Mouse (Mus musculus): ENCODE data around the gene H60b.
"Not testable (repeated sequence)": the region's sequence is repeated elsewhere in the genome, so short reads cannot be mapped to it uniquely, and the experiment has no call there.

Gene H60b

GRCm38 (mm10) chr10:22165328-22166003, 7.1 kb downstream of the H60b start:
- not testable (repeated sequence) for DNase-seq (ENCODE audit: low read depth, low spot score)

DNA sequence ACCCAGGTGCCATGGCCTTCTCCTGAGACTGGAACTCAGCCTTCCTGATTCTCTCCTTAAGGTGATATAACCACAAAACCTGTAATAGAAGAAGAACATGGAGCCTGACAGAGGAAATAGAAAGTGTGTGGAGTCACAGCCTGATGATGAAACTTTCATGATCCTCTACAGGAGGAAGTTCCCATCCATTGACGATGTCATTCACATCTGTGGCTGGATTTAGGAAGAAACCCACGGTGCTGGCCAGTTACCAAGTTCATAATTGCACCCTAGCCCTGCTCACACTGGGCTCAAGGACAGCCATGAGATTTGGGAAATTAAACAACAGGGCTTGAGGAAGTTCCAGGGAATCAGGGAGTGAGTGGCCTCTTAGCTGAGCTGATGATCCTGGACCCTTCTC, 7.6 kb downstream of the H60b start:
- DNase-seq (ENCODE audit: low read depth, low spot score), result not testable (repeated sequence)

GRCm38 (mm10) chr10:22167061-22167460, 8.7 kb downstream of the H60b start:
- DNase-seq (ENCODE audit: low read depth, low spot score), result not testable (repeated sequence)

DNA sequence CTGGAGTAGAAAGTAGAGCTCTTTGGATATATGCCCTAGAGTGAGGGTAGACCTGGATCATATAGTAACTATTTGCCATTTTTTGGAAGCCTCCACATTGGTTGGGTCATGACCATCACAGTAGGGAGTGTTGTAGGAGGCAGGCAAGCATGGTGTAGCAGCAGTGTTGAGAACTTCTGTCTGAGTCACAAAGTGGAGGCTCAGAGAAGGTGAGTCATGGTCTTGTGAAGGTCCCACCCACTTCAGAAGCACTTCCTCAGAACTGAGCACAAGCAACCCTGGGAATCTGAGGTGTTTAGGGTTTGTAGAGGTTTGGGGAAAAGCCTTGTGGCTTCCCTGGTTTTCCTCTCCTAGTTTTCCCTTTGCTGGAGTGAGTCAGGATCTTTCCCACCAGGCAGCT, 10.7 kb downstream of the H60b start:
- not testable (repeated sequence) for DNase-seq (ENCODE audit: low read depth, low spot score)

GRCm38 (mm10) chr10:22172431-22173334, 14.3 kb downstream of the H60b start:
- not testable (repeated sequence) for DNase-seq (ENCODE audit: low read depth, low spot score)

DNA sequence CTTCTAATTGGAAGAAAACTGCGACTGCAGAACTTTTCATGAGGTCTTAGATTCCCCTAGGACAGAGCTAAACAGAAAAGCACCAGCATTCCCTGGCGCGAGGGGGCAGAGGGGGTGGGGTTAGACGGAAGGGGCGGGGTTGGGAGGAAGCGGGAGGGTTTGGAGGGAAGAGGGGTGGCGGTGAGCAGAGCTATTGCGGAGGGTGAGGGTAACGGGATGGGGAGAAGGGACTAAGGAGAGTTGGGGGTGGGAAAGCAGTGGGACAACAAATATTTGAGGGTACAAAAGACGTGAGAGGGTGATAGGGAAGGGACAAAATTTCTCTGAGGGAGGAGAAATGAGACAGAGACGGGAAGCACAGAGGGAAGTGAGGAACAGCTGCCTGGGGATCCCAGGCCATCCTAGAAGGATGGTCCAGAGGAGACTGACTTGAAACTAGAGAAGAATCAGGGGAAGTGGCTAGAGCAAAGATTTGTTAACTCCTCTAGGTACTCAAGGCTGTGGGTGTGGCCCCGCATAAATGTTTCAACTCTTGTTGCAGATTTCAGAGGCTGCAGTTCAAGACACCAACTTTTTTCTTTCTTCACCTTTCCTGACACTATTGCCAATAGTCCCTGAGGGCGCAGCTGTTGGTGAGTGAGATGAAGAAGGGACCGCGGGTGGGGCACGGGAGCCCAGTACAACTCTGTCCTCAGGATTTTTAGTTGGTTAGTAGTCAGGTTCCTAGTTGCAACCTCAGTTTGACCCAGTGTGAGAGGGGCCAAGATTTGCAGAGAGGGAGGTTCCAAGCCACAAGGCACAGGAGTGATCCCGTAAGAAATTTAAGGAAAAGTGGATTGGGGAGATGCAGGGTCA, 15.2 kb downstream of the H60b start:
- DNase-seq (ENCODE audit: low read depth, low spot score), result not testable (repeated sequence)

- not testable (repeated sequence) for DNase-seq (ENCODE audit: low read depth, low spot score)
Measured at GRCm38 (mm10) chr10:22174190-22174487, 15.8 kb downstream of the H60b start.

- not testable (repeated sequence) for DNase-seq (ENCODE audit: low read depth, low spot score)
Measured at GRCm38 (mm10) chr10:22176515-22176914, 18.1 kb downstream of the H60b start.

DNA sequence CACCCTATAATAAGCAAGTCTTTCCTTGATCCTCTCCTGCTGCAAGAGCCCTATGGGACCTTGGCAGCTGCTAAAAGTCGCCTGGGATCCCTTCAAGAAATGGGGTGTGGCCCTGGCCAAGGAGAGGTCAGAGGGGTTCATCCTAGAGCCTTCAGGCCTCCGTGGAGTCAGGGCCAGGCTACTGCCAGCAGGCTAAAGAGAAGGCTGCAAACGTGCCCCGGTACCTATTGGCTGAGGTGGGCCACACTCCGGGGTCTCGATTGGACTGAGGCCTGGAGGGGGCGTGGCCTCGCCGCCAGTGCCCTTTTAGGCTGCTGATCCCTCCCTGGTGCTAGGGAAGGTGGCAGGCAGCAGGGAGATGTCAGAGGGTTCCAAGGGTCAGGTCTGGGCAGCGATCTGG, 32.6 kb downstream of the H60b start:
- DNase-seq (ENCODE audit: low read depth, low spot score), result not testable (repeated sequence)

DNA sequence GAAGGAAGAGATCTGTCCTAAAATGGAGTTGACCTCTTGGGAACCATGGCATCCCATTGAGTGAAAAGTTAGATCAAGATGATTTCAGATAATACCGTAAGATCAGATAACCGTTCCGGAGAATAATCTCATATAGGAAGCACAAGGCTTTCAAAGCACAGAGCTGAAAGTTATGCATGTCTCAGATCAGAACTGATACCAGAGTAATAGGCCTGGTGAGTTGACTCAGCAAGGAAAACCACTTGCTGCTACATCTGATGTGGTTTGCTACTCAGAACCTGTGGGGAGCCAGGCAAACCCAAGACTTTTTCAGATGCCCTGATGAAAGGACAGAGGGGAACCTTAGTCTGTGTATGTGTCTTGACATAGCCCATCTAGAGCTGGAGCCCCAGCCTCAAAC, 43.0 kb downstream of the H60b start:
- DNase-seq (ENCODE audit: low read depth, low spot score), result not testable (repeated sequence)

DNA sequence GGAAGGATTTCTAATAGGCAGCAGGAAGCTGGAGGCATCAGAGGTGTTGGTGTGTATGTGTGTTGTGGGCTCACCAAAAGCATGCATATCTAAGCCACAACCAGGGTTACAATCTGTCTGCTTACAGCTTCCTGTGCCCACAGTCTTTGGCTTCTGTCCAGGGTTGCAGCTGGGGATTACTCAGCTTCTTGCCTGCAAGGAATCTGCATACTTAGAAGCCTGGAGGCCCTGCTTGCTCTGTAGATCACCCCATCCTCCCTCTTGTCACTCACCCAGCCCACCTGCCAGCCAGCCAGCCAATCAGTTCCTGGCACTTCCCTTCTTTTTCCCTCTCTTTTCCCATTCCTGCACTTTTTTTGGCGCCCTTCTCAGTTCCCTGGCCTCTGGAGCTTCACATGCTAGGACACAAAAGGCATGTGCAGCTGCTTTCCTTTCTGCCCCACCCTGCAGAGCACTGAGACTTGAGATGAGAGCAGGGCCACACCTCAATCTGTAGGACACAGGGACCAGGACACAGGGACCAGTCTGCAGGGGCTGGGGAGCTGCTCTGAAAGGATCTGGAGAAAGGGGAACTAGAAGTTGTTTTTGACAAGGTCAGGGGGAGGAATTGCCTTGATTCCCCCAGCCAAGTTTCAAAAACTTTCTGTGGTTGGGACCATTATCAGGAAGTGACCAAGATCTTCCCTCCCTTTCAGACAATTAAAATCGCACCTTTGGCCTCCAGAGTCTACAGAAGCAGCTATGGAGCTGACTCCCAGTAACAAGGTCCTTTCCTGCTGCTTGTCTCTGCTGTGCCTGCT, 44.6 kb downstream of the H60b start:
- DNase-seq (ENCODE audit: low read depth, low spot score), result not testable (repeated sequence)

DNA sequence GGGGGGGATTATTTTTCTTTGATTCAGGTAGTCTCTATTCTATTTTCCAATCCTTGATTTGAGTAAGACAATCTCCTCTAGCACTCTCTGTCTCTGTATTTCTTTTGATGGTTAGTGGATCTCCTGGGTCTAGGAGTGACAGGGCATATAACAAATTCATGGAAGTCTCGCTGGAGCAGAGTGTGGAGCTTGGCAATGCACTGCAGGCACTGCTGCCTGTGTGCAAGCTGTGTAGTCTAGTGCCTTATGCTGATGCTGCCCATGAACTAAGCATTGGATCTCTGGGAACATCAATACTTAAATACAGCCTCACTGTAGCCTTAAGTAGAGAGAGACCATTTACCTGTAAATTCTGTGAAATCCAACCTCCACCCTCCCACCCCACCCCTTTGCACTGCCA, 48.1 kb downstream of the H60b start:
- not testable (repeated sequence) for DNase-seq (ENCODE audit: low read depth, low spot score)

- not testable (repeated sequence) for DNase-seq (ENCODE audit: low read depth, low spot score)
Measured at GRCm38 (mm10) chr10:22212012-22212696, 53.8 kb downstream of the H60b start.

- DNase-seq (ENCODE audit: low read depth, low spot score), result not testable (repeated sequence)
Measured at GRCm38 (mm10) chr10:22223474-22224349, 65.3 kb downstream of the H60b start.

- DNase-seq (ENCODE audit: low read depth, low spot score), result no peak
Measured at GRCm38 (mm10) chr10:22265060-22265459, 106.7 kb downstream of the H60b start.

DNA sequence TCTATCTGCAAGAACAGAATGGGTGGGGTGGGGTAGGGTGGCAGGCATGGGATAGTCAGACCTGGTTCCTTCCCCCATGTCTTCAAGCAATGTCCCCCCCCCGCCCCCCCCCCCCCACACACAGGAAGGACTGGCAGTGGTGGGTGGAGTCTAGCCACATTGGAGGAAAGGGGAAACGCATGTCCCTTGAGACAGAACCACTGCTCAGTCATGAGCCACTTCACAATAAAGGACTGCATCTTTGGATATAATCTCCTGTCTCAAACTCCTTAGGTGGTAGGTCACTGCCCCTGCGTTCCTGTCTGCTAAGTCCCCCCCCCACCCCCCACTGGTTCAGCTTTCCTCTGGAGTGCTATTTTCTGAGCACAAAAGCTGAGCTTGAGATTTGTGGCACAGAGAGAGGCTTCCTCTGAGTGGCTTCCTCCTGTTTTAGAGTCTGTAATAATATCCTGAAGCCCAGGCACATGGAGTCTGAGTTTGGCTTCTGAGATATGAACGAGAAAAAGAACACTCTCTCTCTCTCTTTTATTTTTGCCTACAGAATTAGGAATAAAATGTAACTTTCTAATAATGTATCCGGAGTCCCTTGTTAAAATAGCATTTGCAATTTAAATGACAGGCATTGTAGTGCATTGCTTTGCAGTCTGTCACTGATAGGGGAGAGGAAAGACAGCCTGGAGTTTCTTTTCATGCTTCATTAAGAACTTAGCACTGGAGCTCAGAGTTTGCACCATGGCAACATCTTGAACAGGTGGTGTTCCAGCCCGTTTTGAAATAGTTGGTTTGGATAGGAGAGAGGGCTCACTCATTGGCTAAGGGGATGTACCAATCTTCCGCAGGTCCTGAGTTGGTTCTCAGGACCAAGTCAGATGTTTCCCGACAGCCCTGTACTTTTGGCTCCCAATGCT, 112.7 kb downstream of the H60b start:
- DNase-seq (ENCODE audit: low read depth, low spot score), result not testable (repeated sequence)

DNA sequence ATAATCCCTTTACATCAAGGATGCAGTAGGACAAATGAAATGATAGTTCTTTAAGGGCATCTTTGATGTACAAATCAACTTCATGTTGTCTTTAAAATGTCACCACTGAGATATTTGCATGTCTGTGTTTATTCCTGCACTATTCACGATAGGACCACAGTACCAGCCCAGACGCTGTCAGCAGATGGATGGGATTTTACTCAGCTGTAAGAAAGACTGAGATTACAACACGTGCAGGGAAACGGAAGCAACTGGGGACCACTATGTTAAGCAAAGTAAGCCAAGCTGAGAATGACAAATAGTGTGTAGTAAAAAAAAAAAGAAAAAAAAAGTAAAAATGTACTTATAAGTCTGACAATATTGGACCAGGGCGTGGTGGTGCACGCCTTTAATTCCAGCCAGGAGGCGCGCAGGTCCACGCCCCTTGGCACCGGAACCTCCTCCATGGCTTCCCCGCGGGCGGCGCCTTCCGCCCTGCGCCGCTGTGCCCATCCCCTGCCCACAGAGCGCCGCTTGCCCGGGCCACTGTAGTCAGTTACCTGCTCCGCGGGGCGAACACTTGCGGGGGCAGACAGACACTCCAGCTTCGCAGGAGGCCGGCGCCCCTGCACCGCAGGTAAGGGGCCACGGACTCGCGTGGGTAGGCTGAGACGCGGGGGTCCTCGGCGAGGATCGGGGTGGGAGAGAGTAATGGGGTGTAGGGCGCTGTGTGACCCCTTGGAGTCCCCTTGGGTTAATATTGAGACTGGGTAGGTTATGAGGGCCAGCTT, 114.7 kb downstream of the H60b start:
- not testable (repeated sequence) for DNase-seq (ENCODE audit: low read depth, low spot score)

Data from telencephalon, adult 2 months (tissue).